Mouse (Mus musculus) testis, adult 2 months (tissue): ENCODE measurements around the gene Ccndbp1. TPM values are rescaled to one million over a fixed set of nuclear protein-coding genes. Genes with fewer than 3 reads are reported as not detected.
"Not testable (repeated sequence)": the region's sequence is repeated elsewhere in the genome, so short reads cannot be mapped to it uniquely, and the experiment has no call there.

ENCODE experiments used
- H3K27ac ChIP-seq: fragments of 200-500 bp; 2 replicates; pipeline ENCODE4 v1.5.1; 2012; ENCODE audit warnings: low read depth, low read length; ENCODE audit not compliant: control insufficient read depth, insufficient read depth
- H3K27me3 ChIP-seq: fragments of 200-500 bp; 2 replicates; pipeline ENCODE4 v1.6.1; 2012; ENCODE audit warnings: mild to moderate bottlenecking, low read length, moderate library complexity; ENCODE audit not compliant: control insufficient read depth, insufficient read depth
- H3K36me3 ChIP-seq: fragments of 200-500 bp; 2 replicates; pipeline ENCODE4 v1.6.1; 2012; ENCODE audit warnings: mild to moderate bottlenecking, low read length; ENCODE audit not compliant: control insufficient read depth, insufficient read depth
- H3K4me1 ChIP-seq: fragments of 200-500 bp; 2 replicates; pipeline ENCODE4 v1.6.1; 2012; ENCODE audit warnings: low read length; ENCODE audit not compliant: control insufficient read depth, insufficient read depth
- H3K4me3 ChIP-seq: fragments of 200-500 bp; 2 replicates; pipeline ENCODE4 v1.5.1; 2012; ENCODE audit warnings: low read depth, mild to moderate bottlenecking, low read length, moderate library complexity, mixed read lengths; ENCODE audit not compliant: control insufficient read depth
- CTCF ChIP-seq: fragments of 200-500 bp; IDR thresholded peaks from 2 replicates; pipeline ENCODE4 v1.5.1; 2012; ENCODE audit warnings: low read depth, mild to moderate bottlenecking, inconsistent platforms, low read length, moderate library complexity; ENCODE audit not compliant: control insufficient read depth, insufficient read depth, insufficient replicate concordance
- POLR2A ChIP-seq: fragments of 200-500 bp; IDR thresholded peaks from 2 replicates; pipeline ENCODE4 v1.6.1; 2012; ENCODE audit warnings: low read depth, mild to moderate bottlenecking, inconsistent platforms, low read length, moderate library complexity; ENCODE audit not compliant: control insufficient read depth
- polyA plus RNA-seq: library from polyadenylated mRNA; depleted of rRNA; stranded (reverse); fragments of >200 nt; gene quantifications from 2 replicates; pipeline ENCODE4 v1.2.3, GENCODE M21; 2012

Ccndbp1 gene
- polyA plus RNA-seq, 1 experiment = 11.0 TPM

GRCm38 (mm10) chr2:120979819-120980218 lies 28.4 kb upstream of the Ccndbp1 start:
- peaks cover 7% of the 10 kb centered on the region for H3K4me1 ChIP-seq
- no peak overlapping the region for H3K27ac ChIP-seq
- no peak overlapping the region for H3K4me3 ChIP-seq
- no peak for TF ChIP-seq POLR2A
- no peak for TF ChIP-seq CTCF
- H3K27me3 ChIP-seq = no peaks in the 10 kb centered on the region
- H3K36me3 ChIP-seq = no peaks in the 10 kb centered on the region

GRCm38 (mm10) chr2:120980861-120981260 lies 27.3 kb upstream of the Ccndbp1 start:
- Histone ChIP-seq H3K4me3 (no peak overlapping the region), H3K27me3 (no peaks in the 10 kb centered on the region), H3K4me1 (peaks cover 7% of the 10 kb centered on the region), H3K36me3 (no peaks in the 10 kb centered on the region), H3K27ac (no peak overlapping the region)
- TF ChIP-seq POLR2A (no peak), CTCF (no peak)

GRCm38 (mm10) chr2:120983611-120984010 lies 24.6 kb upstream of the Ccndbp1 start:
- Histone ChIP-seq H3K27ac (no peak overlapping the region), H3K4me1 (no peaks in the 10 kb centered on the region), H3K36me3 (no peaks in the 10 kb centered on the region), H3K27me3 (no peaks in the 10 kb centered on the region), H3K4me3 (no peak overlapping the region)
- TF ChIP-seq CTCF = no peak
- no peak for TF ChIP-seq POLR2A

- TF ChIP-seq POLR2A (no peak), CTCF (no peak)
- no peaks in the 10 kb centered on the region for H3K27me3 ChIP-seq
- H3K4me1 ChIP-seq = no peaks in the 10 kb centered on the region
- H3K36me3 ChIP-seq = no peaks in the 10 kb centered on the region
- no peak overlapping the region for H3K4me3 ChIP-seq
- no peak overlapping the region for H3K27ac ChIP-seq
Observed at GRCm38 (mm10) chr2:120985241-120985640, 23.0 kb upstream of the Ccndbp1 start.

GRCm38 (mm10) chr2:120991196-120991595 lies 17.0 kb upstream of the Ccndbp1 start:
- H3K27me3 ChIP-seq = no peaks in the 10 kb centered on the region
- H3K36me3 ChIP-seq = no peaks in the 10 kb centered on the region
- no peaks in the 10 kb centered on the region for H3K4me1 ChIP-seq
- H3K27ac ChIP-seq = no peak overlapping the region
- H3K4me3 ChIP-seq = no peak overlapping the region
- no peak for TF ChIP-seq POLR2A
- no peak for TF ChIP-seq CTCF

GRCm38 (mm10) chr2:120996607-120997006 lies 11.6 kb upstream of the Ccndbp1 start:
- not testable (repeated sequence) for H3K27me3 ChIP-seq, H3K4me1 ChIP-seq, H3K4me3 ChIP-seq, H3K27ac ChIP-seq, H3K36me3 ChIP-seq

- TF ChIP-seq POLR2A (no peak), CTCF (no peak)
- Histone ChIP-seq H3K27ac (no peak overlapping the region), H3K27me3 (no peaks in the 10 kb centered on the region), H3K4me3 (no peak overlapping the region), H3K4me1 (no peaks in the 10 kb centered on the region), H3K36me3 (no peaks in the 10 kb centered on the region)
Observed at GRCm38 (mm10) chr2:120998863-120999262, 9.3 kb upstream of the Ccndbp1 start.

GRCm38 (mm10) chr2:121003586-121003985 lies 4.6 kb upstream of the Ccndbp1 start:
- Histone ChIP-seq H3K4me3 (no peak overlapping the region), H3K27me3 (no peaks in the 10 kb centered on the region), H3K27ac (no peak overlapping the region), H3K4me1 (peaks cover 3% of the 10 kb centered on the region; the same call in 1 of the 2 replicates), H3K36me3 (no peaks in the 10 kb centered on the region)
- TF ChIP-seq CTCF (no peak), POLR2A (no peak)
